In genomic region chr10:122044926-122045325, GRCm38 (mm10) we compare ENCODE assay signal across 12 mouse cellular contexts. TPM values are rescaled to one million over a fixed set of nuclear protein-coding genes. Genes with fewer than 3 reads are reported as not detected.
DNase-seq lines count a peak whose midpoint lies in the region; ATAC-seq and TF ChIP-seq lines count a peak whose summit lies in the region.
"Had no signal": no experiment of that assay in that cellular context is flagged by ENCODE, and none has a peak within 500 bp of the region (broad histone marks: within the 10 kb centered on the region; RNA-seq: fewer than 3 reads in every experiment).

No protein-coding gene starts in this region.

- H3K27ac ChIP-seq in neural tube, embryonic 11.5 days (ENCODE audit: low read depth, low read length), result no peak overlapping the region
- no peak overlapping the region for H3K27ac ChIP-seq in midbrain, embryonic 11.5 days (ENCODE audit: low read depth, low read length)
- H3K27ac ChIP-seq in left cerebral cortex, adult 2 months, result no peak overlapping the region

- peak overlapping the region; percentile 71; the same call in 1 of the 2 replicates for H3K4me3 ChIP-seq in neural tube, embryonic 11.5 days (ENCODE audit: low read depth, low read length)
- no peak overlapping the region for H3K4me3 ChIP-seq in midbrain, embryonic 11.5 days (ENCODE audit: low read depth, low read length)
- H3K4me3 ChIP-seq in left cerebral cortex, adult 2 months, result no peak overlapping the region

- no peak for TF ChIP-seq CTCF in left cerebral cortex, adult 2 months (IDR thresholded peaks at IDR 0.05)

- peak; percentile 55 for DNase-seq in heart, adult 11 months
- DNase-seq in heart, postnatal 36 days, result no peak
- no peak for DNase-seq in neural tube, embryonic 11.5 days (ENCODE audit: low spot score)
- DNase-seq in neural tube, embryonic 10.5 days (ENCODE audit: extremely low spot score, low spot score), result no peak
- DNase-seq in midbrain, embryonic 11.5 days (ENCODE audit: low spot score, missing footprints), result peak; percentile 78
- DNase-seq in left cerebral cortex, adult 2 months (ENCODE audit: extremely low spot score in 1 of 2, low spot score in 2 of 2), result no peak
- no peak for DNase-seq in layer of hippocampus, postnatal 25 days (ENCODE audit: extremely low spot score in 1 of 2, low spot score in 1 of 2)
- no peak for DNase-seq in urinary bladder, postnatal 10 days (ENCODE audit: low spot score)
- DNase-seq: kidney, adult 18-20 months; lung, postnatal 4 days; right cerebral cortex, postnatal 14 days had no signal

- H3K36me3 ChIP-seq in neural tube, embryonic 11.5 days (ENCODE audit: control insufficient read depth, insufficient read depth, low read length), result no peaks in the 10 kb centered on the region
- no peaks in the 10 kb centered on the region; the same call in 1 of the 2 replicates for H3K36me3 ChIP-seq in midbrain, embryonic 11.5 days (ENCODE audit: control insufficient read depth, insufficient read depth, low read length)
- H3K36me3 ChIP-seq: G1E had no signal

- no peaks in the 10 kb centered on the region; the same call in 1 of the 2 replicates for H3K4me1 ChIP-seq in neural tube, embryonic 11.5 days (ENCODE audit: control insufficient read depth, insufficient read depth, low read length)
- H3K4me1 ChIP-seq in midbrain, embryonic 11.5 days (ENCODE audit: control insufficient read depth, insufficient read depth, low read length), result peaks cover 8% of the 10 kb centered on the region; the same call in 1 of the 2 replicates

- H3K4me2 ChIP-seq in neural tube, embryonic 11.5 days (ENCODE audit: low read depth), result peak overlapping the region; percentile 47
- peak overlapping the region; percentile 72 for H3K4me2 ChIP-seq in midbrain, embryonic 11.5 days

- H3K9me3 ChIP-seq in neural tube, embryonic 11.5 days (ENCODE audit: control insufficient read depth, low read length), result no peaks in the 10 kb centered on the region
- no peaks in the 10 kb centered on the region; the same call in 1 of the 2 replicates for H3K9me3 ChIP-seq in midbrain, embryonic 11.5 days (ENCODE audit: control insufficient read depth, low read length)

- intact Hi-C loops in heart, postnatal 36 days (cut with DNase I), result loop anchor here (5.0 kb wide), 2 partner anchors 73 to 138 kb away; no protein-coding TSS in a partner anchor
- intact Hi-C loops in left cerebral cortex, adult 2 months (cut with DNase I), result loop anchor here (5.0 kb wide), 2 partner anchors 88 to 418 kb away; partner anchors contain the start of gene Xpot

- ATAC-seq in neural tube, embryonic 11.5 days (ENCODE audit: insufficient read depth, low FRiP score, low TSS enrichment), result no peak
- ATAC-seq in midbrain, embryonic 11.5 days (ENCODE audit: low FRiP score), result no peak

- 75% methylated on average over 4 of the region's 4 CpGs for WGBS in neural tube, embryonic 11.5 days
- 55% methylated on average over 4 of the region's 4 CpGs for WGBS in midbrain, embryonic 11.5 days

- no peaks in the 10 kb centered on the region for H3K27me3 ChIP-seq in neural tube, embryonic 11.5 days (ENCODE audit: control insufficient read depth, insufficient read depth, low read length)
- H3K27me3 ChIP-seq in midbrain, embryonic 11.5 days (ENCODE audit: control insufficient read depth, insufficient read depth, low read length), result no peaks in the 10 kb centered on the region

- H3K9ac ChIP-seq in neural tube, embryonic 11.5 days (ENCODE audit: low read length), result 0 out of 2 replicates have a peak overlapping the region, but pooled peaks have one; percentile 15
- no peak overlapping the region for H3K9ac ChIP-seq in midbrain, embryonic 11.5 days (ENCODE audit: low read length)

RNA-seq across cellular contexts. Expression of gene Srgap1, which starts 2.2 kb away (rescaled TPM):
- 1 to 10 TPM; 2.1 to 2.2 TPM for total RNA-seq in heart, postnatal 36 days (2021)
- polyA plus RNA-seq in neural tube, embryonic 11.5 days (2014; fragmentation: Nextera tagmentation; extraction: Ambion mirVana), result 11.0 and 11.2 TPM in 2 replicates
- 11.2 and 11.6 TPM in 2 replicates for polyA plus RNA-seq in midbrain, embryonic 11.5 days (2014; fragmentation: Nextera tagmentation; extraction: Ambion mirVana)
- total RNA-seq in left cerebral cortex, adult 2 months (2021), result 10 to 100 TPM in 1 of 2 experiments, 1 to 10 TPM in 1; 7.6 to 11.7 TPM
- total RNA-seq in layer of hippocampus, postnatal 25 days (2021), result 10 to 100 TPM; 11.1 to 15.4 TPM
- polyA plus RNA-seq: G1E had no signal

RNA-seq across cellular contexts. Expression of gene Rxylt1, which starts 52.2 kb away (rescaled TPM):
- 10 to 100 TPM; 33.1 to 39.2 TPM for total RNA-seq in heart, postnatal 36 days (2021)
- 44.4 and 45.1 TPM in 2 replicates for polyA plus RNA-seq in neural tube, embryonic 11.5 days (2014; fragmentation: Nextera tagmentation; extraction: Ambion mirVana)
- polyA plus RNA-seq in midbrain, embryonic 11.5 days (2014; fragmentation: Nextera tagmentation; extraction: Ambion mirVana), result 35.2 and 42.0 TPM in 2 replicates
- 10 to 100 TPM; 34.1 to 48.1 TPM for total RNA-seq in left cerebral cortex, adult 2 months (2021)
- total RNA-seq in layer of hippocampus, postnatal 25 days (2021), result 10 to 100 TPM; 42.7 to 44.6 TPM

Comparison
In these comparisons a context has a peak if more than half of its experiments do, and no peak if none do; other contexts are left out.
1. DNase-seq: peak in heart, adult 11 months (single experiment) and midbrain, embryonic 11.5 days (single experiment); none in heart, postnatal 36 days (0 of 2), neural tube, embryonic 11.5 days (single experiment), neural tube, embryonic 10.5 days (single experiment), left cerebral cortex, adult 2 months (0 of 2), layer of hippocampus, postnatal 25 days (0 of 2) and urinary bladder, postnatal 10 days (single experiment).